ENCODE assay signal across 8 mouse cellular contexts in the genomic region with DNA sequence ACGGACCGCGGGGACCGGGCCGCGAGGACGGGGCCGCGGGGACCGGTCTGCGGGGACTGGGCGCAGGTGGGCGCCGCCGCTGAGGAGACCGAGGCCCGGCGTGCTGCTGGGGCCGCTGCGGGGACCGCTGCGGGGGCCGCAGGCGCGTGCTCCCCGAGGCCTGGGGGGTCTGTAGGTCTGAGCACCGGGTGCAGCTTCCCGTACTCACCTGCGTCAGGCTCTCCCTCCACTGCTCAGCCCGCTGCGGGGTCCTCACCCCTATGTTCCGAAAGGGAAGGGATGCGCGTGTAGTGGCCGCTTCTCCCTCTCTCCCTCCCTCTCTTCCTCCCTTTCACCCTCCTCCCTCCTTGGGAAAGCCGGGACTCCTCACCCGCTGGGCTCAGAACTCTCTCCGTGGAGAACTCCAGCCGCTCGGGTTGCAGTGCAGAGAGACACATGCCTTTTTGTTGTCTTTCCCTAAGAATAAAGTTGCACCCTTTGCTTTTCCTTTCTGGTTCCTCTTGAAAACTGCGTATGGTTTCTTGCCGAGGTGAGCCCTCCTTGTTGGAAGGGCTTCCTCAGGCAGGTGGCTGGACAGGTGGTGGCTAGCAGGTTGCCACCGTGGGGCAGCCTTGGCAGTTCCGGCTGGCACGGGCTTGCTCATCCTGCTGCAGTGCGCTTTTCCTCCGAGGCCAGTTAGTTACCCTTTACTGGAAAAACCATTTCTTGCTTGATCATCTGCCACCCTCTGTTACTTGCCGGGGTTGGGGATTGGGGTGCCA. TPM values are rescaled to one million over a fixed set of nuclear protein-coding genes. Genes with fewer than 3 reads are reported as not detected.
A peak's percentile ranks its signal among the peaks of the same experiment; 100 is the strongest.
DNase-seq lines count a peak whose midpoint lies in the region; ATAC-seq lines count a peak whose summit lies in the region.

No protein-coding gene starts in this region.

- no peaks in the 10 kb centered on the region for H3K27me3 ChIP-seq in forebrain, embryonic 11.5 days (ENCODE audit: control insufficient read depth, insufficient read depth, low read length)
- no peaks in the 10 kb centered on the region for H3K27me3 ChIP-seq in liver, embryonic 11.5 days (replicated peaks; ENCODE audit: control insufficient read depth, insufficient read depth, low read length)
- H3K27me3 ChIP-seq in neural tube, embryonic 15.5 days (replicated peaks) = no peaks in the 10 kb centered on the region

- 1% methylated on average over 39 of the region's 48 CpGs for WGBS in forebrain, embryonic 11.5 days
- WGBS in liver, embryonic 11.5 days = under 1% methylated on average over 45 of the region's 48 CpGs
- under 1% methylated on average over 37 of the region's 48 CpGs for WGBS in neural tube, embryonic 15.5 days

- DNase-seq in ovary, postnatal 14 days (ENCODE audit: low spot score) = peak; percentile 13
- no peak for DNase-seq in ovary, adult 18-20 months (ENCODE audit: low spot score)
- DNase-seq in c-Kit-positive CD71-positive TER-119-positive erythroid progenitor cells, embryonic 14.5 days (ENCODE audit: low spot score) = peak; percentile 25
- peak; percentile 56 for DNase-seq in forebrain, embryonic 11.5 days (ENCODE audit: low spot score)
- peak; percentile 64 for DNase-seq in liver, embryonic 11.5 days (ENCODE audit: low spot score)

- H3K4me2 ChIP-seq in forebrain, embryonic 11.5 days (ENCODE audit: low read depth, low read length, severe bottlenecking) = peak overlapping the region; percentile 87
- peak overlapping the region; percentile 98 for H3K4me2 ChIP-seq in liver, embryonic 11.5 days
- peak overlapping the region; percentile 91 for H3K4me2 ChIP-seq in neural tube, embryonic 15.5 days

- H3K9ac ChIP-seq in forebrain, embryonic 11.5 days (ENCODE audit: low read length) = peak overlapping the region; percentile 92
- peak overlapping the region; percentile 94 for H3K9ac ChIP-seq in liver, embryonic 11.5 days (ENCODE audit: low read depth, low read length)
- peak overlapping the region; percentile 93 for H3K9ac ChIP-seq in neural tube, embryonic 15.5 days (replicated peaks)

- H3K36me3 ChIP-seq in forebrain, embryonic 11.5 days (ENCODE audit: control insufficient read depth, insufficient read depth, low read length) = no peaks in the 10 kb centered on the region
- H3K36me3 ChIP-seq in liver, embryonic 11.5 days (ENCODE audit: control insufficient read depth, insufficient read depth, low read length) = no peaks in the 10 kb centered on the region
- no peaks in the 10 kb centered on the region for H3K36me3 ChIP-seq in neural tube, embryonic 15.5 days

- peaks cover 12% of the 10 kb centered on the region; the same call in 1 of the 2 replicates for H3K4me1 ChIP-seq in forebrain, embryonic 11.5 days (replicated peaks; ENCODE audit: control insufficient read depth, insufficient read depth, low read length)
- peaks cover 20% of the 10 kb centered on the region for H3K4me1 ChIP-seq in liver, embryonic 11.5 days (replicated peaks; ENCODE audit: control insufficient read depth, insufficient read depth, low read length)
- peaks cover 22% of the 10 kb centered on the region for H3K4me1 ChIP-seq in neural tube, embryonic 15.5 days

- peak; percentile 62 for ATAC-seq in forebrain, embryonic 11.5 days (replicated peaks; ENCODE audit: low FRiP score)
- ATAC-seq in inflammation-experienced regulatory T-cells, adult 6 months = peak; percentile 21
- peak; percentile 32; the same call in 1 of the 2 replicates for ATAC-seq in liver, embryonic 11.5 days (replicated peaks; ENCODE audit: low FRiP score)
- peak; percentile 66 for ATAC-seq in neural tube, embryonic 15.5 days (ENCODE audit: low FRiP score)
- ATAC-seq in granulocyte monocyte progenitor cell, adult 5-6 weeks (replicated peaks; ENCODE audit: poor library complexity, severe bottlenecking) = no peak

- no peaks in the 10 kb centered on the region for H3K9me3 ChIP-seq in forebrain, embryonic 11.5 days (ENCODE audit: control insufficient read depth, low read length)
- H3K9me3 ChIP-seq in liver, embryonic 11.5 days (ENCODE audit: control insufficient read depth, low read length) = no peaks in the 10 kb centered on the region
- no peaks in the 10 kb centered on the region for H3K9me3 ChIP-seq in neural tube, embryonic 15.5 days (replicated peaks)

- H3K4me3 ChIP-seq in forebrain, embryonic 11.5 days (ENCODE audit: low read depth, low read length) = peak overlapping the region; percentile 96
- peak overlapping the region; percentile 98 for H3K4me3 ChIP-seq in liver, embryonic 11.5 days (ENCODE audit: low read depth, low read length)
- peak overlapping the region; percentile 95 for H3K4me3 ChIP-seq in neural tube, embryonic 15.5 days (replicated peaks)

- H3K27ac ChIP-seq in forebrain, embryonic 11.5 days (ENCODE audit: low read depth, low read length) = no peak overlapping the region
- H3K27ac ChIP-seq in liver, embryonic 11.5 days (ENCODE audit: low read depth, low read length) = peak overlapping the region; percentile 64
- H3K27ac ChIP-seq in neural tube, embryonic 15.5 days (replicated peaks) = peak overlapping the region; percentile 83

RNA-seq across cellular contexts. Expression of gene Dgkd, which starts 0.7 kb away (rescaled TPM):
- 45.7 and 46.3 TPM in 2 replicates for polyA plus RNA-seq in forebrain, embryonic 11.5 days (2014; fragmentation: Nextera tagmentation; extraction: Ambion mirVana)
- 10 to 100 TPM; 19.3 to 35.5 (median 34.2) TPM for polyA plus RNA-seq in inflammation-experienced regulatory T-cells, adult 6 months (2017; shearing (Covaris generic))
- polyA plus RNA-seq in liver, embryonic 11.5 days (2014; fragmentation: Nextera tagmentation; extraction: Ambion mirVana) = 33.5 and 33.7 TPM in 2 replicates
- polyA plus RNA-seq in neural tube, embryonic 15.5 days (2015; fragmentation: Nextera tagmentation; extraction: Ambion mirVana) = 40.7 and 45.4 TPM in 2 replicates
- total RNA-seq in granulocyte monocyte progenitor cell, adult 5-6 weeks (2014; fragmentation: Nextera tagmentation) = 71.4 and 92.2 TPM in 2 replicates
- total RNA-seq in granulocyte monocyte progenitor cell, adult 5-6 weeks (2017) = 44.7 and 53.7 TPM in 2 replicates

RNA-seq across cellular contexts. Expression of gene Sag, which starts 50.3 kb away (rescaled TPM):
- polyA plus RNA-seq in forebrain, embryonic 11.5 days (2014; fragmentation: Nextera tagmentation; extraction: Ambion mirVana) = 2.3 and 2.7 TPM in 2 replicates
- 1 to 10 TPM; 1.7 to 5.3 (median 4.2) TPM for polyA plus RNA-seq in inflammation-experienced regulatory T-cells, adult 6 months (2017; shearing (Covaris generic))
- polyA plus RNA-seq in liver, embryonic 11.5 days (2014; fragmentation: Nextera tagmentation; extraction: Ambion mirVana) = 3.0 and 3.3 TPM in 2 replicates
- polyA plus RNA-seq in neural tube, embryonic 15.5 days (2015; fragmentation: Nextera tagmentation; extraction: Ambion mirVana) = 2.1 and 2.7 TPM in 2 replicates
- 1.6 and 2.8 TPM in 2 replicates for total RNA-seq in granulocyte monocyte progenitor cell, adult 5-6 weeks (2014; fragmentation: Nextera tagmentation)
- total RNA-seq in granulocyte monocyte progenitor cell, adult 5-6 weeks (2017) = 0.39 and 0.57 TPM in 2 replicates
